Mouse (Mus musculus): ENCODE measurements at regions not wholly inside any gene's neighbourhood (a gene's known extent, or its start where the extent isn't known, plus 50 kb on each side); places are given as distances from the start of the nearest gene placed in this dataset.

DNA sequence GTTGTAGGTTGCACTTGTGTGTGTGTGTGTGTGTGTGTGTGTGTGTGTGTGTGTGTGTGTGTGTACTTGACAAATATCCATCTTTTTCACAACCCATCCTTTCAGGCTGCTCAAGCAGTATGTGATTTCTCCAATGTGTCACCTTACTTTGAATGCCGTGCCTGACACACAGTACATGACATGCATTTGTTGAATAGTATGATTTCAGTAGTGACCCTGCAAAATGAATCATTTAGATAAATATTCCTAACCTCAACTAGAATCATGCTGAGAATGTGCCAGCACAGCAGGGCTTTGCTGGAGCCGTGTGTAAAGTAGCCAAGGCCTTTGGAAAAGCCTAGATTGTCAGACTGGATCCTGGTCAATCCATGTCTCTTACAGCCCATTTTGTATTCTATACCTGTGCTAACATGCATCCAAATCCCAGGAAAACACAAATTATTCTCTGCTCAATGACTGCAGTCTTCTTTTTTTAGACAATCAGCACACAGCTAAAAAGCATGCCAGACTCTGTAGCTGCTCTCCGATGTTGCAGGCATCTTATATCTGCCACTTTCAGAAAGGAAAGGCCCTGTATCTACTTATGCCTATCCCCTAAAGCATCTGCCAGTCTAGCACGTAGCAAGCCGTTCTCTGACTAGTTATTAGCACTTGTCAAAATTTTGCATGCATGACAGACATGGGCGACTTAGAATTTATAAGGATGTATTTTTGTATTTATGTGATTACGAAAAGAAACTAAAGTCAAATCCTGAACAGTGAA is 60.0 kb upstream of the Gpr141 start:
- DNase-seq (ENCODE audit: low spot score), result no peak

DNA sequence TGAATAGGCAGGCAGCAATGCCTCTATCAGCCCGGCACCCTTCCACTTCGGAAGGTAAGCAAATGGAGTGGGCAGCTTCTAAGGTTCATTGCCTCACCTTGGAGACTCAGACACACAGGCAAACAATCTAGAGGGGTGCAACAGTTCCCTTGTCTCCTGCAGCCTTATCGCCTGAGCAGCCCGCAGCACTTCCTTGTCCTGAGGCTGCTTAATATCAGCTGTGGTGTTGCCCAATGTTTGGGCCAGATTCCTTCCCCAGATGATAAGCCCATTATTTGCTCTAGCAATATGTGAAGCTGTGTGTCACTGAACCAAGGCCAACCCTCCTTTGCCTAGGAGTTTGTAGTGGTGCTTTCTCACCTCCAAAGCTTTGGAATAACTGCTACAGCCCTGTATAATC is 58.8 kb upstream of the Gpr141 start:
- no peak for DNase-seq (ENCODE audit: low spot score)

DNA sequence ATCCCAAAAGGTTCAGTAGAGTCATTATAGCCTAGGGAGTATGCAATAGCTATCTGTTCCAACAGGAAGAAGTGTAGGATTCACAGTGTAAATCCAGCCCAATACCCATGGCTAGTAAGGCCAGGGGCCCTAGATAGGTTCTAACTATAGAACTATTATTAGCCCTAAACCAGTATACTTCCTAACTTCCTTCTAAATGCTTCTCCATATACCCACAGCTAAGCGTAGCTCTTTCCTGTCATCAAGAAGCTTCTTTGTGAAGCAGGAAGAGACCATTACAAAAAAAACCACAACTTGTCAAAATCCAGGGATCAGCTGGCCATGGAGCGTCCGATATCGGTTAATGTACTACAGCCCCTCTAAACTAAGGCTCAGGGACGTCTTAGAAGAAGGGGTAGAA is 57.7 kb upstream of the Gpr141 start:
- DNase-seq (ENCODE audit: low spot score), result no peak

- no peak for DNase-seq (ENCODE audit: low spot score)
Measured at GRCm38 (mm10) chr13:19874621-19875249, 50.7 kb upstream of the Gpr141 start.
